Mouse (Mus musculus): ENCODE data around the gene Grb2.

The Grb2 gene

DNA sequence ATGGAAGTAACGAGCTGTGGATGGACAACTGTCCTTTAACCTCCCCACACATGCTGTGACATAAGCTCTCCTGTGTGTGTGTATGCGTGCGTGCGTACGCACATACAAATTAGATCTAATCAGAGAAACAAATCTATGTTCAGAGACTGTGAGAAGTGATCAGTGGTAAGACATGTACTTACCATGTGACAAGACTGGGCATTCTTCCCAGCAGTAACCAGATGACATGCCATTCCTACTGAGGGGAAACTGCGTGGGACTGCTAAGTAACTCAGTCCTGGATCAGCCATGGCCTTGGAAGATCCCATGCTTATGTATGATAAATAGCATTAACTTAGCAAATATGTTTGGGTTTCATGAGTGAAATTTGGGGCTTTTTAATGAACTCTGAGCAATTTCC, 23.5 kb downstream of the Grb2 start:
- DNase-seq, result no peak

DNA sequence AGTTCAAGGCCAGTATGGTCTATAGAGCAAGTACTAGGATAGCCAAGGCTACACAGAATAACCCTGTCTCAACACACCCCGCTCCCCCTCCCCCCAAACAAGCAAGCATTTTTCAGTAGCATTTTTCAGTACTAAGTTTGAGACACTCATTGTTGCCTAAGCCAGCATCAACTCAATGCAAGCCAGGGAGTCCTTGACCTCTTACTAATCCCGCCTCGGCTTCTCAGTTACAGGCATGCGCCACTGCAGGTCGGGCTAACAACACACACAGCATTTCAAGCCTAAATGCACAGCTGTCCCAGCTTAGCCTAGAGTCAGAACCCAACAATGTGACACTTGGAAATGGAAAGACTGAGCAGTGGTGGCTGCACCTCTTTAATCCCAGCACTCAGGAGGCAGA, 25.1 kb downstream of the Grb2 start:
- no peak for DNase-seq

DNA sequence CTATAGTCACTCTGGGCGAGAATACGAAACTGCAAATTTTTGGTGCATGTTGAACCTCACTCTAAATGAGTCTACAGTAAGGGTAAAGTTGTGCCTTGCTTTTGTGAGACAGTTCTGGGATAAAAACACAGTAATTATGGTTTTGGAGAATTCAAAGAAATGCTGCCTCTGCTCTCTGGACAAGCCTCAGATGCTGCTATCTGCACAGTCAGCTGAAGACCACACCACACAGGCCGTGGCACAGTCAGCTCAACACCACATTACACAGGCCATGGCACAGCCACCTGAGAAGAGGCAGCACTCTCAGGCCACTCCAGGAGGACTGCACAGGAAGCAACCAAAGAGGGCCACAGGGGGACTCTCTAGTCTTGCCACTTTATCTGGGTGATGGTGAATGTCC, 26.0 kb downstream of the Grb2 start:
- DNase-seq, result no peak

DNA sequence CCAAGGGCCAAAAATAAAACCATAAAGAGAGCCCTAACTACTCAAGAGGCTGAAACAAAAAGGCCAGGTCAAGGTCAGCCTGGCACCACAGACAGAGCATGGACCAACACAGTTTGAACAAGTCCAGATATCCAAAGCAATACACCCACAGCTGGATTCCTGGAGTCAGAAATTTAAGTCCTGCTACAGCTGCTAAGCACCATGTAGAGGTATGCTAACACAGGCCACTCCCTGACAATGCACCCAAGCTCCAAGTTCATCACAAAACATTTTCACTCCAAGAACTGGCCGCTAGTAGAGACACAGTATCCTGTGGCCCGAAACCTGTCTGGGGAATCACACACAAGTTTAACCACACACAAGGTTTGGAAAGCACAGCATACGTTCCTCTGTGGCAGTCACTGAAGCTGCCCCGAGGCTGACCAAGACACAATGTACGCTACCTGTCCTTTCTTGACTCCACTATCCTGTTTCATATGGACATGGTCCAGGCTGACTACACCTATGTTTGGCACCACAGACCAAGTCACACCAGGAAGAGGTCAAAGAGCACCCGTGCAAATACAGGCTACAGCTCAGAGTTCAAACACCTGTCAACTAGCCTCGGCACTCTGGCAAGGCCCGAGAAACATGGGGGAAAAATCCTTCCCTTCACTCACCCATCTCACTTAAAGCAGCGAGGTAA, 28.7 kb downstream of the Grb2 start:
- no peak for DNase-seq

DNA sequence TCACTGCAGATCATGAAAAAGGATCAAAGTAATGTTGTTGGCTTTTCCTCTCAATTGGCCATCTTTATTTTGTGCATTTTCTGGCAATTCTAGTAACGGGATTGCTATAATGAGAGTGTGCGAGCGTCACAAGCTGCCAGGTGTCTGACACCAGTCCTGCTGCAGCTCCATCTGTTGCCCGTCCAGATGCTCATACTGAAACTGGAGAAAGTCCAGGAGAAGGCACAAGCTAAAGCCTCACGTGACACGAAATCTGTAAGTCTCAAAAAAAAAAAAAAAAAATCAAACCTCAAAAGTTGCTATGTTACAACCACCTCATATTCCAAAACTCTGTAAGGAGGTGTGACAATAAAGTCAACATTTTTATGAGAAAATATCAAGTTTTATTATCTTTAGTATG, 29.5 kb downstream of the Grb2 start:
- DNase-seq, result no peak

DNA sequence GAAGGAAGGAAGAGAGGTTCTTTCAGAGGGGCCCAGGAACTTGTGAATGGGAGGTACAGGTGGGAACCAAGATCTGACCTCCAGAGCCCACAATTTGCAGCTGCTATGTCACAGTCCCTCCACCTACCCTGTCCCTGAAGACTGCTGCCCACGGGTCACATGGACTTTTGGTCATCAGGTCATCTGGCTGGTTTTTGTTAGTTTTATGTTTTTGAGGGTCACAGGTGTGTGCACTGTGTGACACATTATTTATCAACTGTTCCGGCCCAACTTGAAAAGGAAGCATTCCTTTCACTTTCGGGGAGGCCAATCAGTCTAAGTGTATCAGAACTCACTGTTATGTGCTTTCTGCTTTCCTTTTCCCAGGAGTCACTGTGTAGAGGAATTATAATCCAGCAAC, 30.9 kb downstream of the Grb2 start:
- no peak for DNase-seq

DNA sequence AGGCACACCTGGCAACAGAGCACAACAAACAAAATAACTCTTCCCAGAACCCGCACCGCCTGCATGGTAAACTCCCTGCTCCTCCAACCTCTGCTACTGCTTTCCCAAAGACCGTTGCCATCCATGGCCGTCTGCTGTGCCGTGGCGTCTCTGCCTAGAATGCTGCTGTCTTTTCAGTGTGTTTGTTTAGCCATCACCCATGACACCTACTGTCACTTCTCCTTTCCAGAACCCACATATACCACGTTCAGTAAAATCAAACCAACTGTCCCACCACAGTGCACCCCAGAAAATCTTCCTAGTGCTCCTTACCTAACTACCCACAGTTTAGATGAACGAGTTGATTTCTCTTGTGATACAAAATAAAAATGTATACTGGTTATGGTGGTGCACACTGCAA, 31.7 kb downstream of the Grb2 start:
- DNase-seq, result no peak

DNA sequence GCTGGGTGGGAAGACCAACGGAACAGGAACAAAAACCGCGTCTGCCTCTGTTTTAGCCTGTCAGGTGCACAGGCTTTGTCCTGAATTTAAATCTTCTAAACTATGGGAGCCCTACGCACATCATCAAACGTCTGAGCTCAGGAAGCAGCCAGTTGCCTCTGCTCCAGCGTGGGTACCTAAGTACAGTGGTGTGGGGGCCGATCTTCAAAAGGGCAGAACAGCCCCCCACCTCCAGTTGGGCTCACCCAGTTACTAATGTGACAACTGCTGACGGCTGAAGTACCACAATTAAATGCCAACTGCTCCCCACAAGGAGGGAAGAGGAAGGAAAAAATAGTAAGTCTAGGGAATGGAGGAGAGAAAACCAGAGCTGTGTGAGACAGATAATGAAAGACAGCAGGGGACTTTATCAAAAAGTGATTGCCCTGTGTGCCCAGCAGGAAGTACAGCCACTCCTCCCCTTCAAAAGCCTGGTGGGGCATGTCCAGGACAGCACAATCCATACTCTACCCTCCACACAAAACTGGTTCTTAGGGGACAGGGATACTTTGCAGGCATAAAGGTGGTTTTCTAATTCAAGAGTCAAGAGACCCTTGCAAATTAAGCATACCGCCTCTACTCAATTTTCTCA, 34.0 kb downstream of the Grb2 start:
- DNase-seq, result no peak

DNA sequence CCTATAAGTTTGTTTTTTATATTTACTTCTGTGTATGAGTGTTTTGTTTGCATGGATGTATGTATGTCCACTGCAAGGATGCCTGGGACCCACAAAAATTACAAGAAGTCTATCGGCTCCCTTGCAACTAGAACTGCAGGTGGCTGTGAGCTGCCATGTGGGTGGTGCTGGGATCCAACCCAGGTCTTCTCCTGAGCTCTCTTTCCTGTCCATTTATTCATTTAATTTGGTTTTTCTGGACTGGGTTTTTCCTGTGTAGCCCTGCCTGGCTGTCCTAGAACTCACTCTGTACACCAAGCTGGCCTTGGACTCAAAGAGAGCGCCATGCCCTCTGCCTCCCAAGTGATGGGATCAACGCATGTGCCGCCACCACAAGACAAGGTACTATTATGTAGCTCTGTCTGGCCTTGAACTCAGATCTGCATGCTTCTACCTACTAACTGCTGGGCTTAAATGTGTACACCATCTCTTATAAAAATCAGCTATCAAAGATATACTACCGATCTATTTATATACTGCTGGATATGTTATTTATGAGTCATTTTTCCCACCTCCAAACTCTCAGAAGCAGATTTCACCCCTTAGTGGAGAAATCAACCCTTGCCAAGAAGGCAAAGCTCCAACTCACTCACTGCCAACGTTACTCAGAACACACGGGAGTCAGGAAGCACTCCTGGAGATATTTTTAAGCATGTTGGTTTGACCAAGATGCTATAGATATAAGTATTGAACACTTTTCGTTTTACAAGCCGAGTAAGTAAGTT, 34.7 kb downstream of the Grb2 start:
- DNase-seq, result no peak

DNA sequence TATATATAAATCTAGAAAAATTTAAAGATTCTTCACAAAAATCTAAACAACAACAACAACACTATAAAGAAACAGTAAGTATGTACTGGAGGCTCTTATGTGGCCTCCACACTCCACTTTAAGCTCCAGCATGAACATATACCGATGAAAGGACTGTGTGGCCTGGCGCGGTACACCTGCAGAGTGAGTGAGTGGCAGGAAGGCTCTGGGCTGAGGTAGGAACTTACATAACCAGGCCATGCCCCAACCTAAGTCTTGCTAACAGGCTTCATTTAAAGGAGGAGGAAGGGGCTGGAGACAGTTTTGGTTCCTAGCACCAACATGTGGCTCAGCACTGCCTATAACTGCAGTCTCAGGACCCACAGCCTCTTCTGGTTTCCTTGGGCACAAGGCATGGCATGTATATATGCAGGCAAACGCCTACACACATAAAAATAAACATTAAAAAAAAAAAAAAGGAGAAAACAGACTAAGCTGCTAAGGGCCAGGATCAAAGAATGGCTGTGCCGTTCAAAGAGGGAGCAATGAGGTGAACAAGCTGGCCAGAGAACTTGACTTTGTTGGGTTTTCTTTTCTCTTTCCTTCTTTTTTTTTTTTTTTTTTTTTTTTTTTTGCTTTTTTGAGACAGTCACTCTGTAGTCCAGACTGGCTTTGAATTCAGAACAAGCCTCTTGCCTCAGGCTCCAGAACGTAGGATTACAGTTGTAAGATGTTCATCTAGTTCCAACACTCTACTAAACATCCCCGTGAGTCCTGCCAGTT, 36.0 kb downstream of the Grb2 start:
- DNase-seq, result no peak

DNA sequence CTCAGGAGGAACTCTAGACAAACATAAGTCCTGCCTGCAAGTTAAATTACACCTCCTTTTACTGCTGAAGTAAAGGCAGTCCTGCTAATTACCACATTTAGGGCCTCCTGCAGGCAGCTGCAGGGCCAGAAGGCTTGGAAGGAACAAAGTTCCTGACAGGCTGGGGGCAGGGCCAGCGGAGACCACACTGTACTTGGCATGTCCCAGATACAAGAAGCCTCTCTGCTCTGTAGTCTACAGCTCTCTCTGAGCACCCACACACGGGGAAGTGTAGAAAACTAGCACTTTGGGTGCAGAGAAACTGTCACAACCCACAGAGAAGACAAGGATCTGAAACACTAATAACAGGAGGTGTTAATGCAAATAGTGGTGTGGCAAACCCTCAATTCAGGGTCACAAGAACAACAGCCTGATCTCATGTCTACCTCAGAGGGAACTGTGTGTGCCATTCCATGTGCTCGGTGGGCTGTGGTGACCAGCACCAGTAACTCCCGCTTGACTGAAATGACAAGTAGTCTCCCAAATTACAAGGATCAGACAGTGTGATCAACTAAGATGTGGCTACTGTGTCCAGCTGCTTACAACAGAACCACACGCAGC, 37.8 kb downstream of the Grb2 start:
- peak in 1 of 2 experiments; percentile 36 for DNase-seq

DNA sequence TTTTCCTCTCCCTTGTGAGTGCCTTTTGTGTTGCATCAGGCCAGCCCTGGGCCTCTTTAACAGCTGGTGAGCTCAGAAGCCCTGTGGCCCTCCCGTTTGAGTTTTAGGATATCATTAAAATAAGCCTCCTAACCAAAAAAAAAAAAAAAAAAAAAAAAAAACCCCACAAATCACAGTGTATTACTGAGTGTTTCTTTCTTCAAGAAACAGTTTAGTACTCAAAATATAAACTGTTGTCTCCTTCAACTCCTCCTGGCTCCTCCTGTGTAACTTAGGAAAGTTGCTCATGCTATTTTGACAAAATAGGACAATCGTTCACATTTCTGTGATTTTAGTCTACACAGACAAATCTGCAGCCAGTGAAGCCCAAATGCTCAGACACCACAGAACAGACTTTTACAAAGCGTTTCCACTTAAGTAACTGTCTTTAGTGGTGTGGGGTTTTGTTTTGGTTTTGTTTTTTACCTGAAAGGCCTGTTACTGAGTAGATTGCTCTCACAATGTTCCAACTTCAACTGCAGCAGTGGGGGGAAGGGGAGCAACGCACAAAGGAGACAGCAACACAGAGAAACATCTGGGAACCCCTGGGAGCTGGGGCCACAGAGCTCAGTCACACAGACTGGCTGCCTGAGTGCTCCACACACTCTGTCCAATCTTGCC, 44.6 kb downstream of the Grb2 start:
- no peak for DNase-seq

DNA sequence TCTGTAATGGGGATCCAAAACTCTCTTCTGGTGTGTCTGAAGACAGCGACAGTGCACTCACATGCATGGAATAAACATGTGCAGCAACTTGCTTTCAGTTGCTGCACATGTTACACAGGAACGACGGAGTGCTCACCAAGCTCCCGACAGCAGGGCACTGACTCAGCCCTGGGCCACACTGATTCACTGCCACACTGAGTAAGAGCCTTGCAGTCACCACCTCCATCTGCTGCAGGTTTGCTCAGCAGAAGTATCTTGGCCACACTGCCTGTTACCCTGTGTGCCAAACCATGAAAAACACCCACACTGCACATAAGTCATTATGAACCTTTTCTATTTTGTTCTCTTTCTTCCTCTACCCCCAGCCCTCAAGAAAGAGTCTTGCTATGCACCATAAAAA, 48.0 kb downstream of the Grb2 start:
- DNase-seq, result no peak

DNA sequence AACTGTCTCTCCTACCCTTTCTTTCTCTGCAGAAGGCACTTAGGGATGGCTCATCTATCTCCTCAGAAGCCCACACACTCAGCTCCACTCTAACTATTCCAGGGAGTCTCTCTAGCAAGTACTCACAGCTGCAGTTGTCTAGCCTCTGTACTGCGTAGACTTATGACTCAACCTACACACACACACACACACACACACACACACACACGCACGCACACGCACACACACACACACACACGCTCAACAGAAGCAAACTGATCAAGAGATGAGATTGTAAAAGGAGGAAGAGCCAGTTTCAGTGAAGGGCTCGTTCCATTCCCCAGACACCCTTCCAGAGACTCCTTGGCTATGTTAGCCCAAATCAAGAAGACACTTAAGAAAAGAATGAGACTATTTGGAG, 49.9 kb downstream of the Grb2 start:
- DNase-seq, result no peak

DNA sequence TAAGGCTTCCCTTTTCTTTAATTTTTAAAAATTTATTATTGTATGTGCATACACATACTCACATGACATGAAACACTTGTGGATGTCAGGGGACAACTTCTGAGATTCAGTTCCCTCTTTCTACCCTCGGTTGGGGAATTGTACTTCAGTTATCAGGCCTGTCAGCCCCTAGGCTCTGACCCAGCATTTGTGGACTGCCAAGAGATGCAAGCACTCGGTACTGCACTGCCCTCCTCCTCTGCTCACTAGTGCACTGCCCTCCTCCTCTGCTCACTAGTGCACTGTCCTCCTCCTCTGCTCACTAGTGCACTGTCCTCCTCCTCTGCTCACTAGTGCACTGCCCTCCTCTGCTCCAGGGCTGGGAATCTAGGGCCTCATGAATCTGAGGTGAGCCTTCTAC, 54.3 kb downstream of the Grb2 start:
- no peak for DNase-seq

DNA sequence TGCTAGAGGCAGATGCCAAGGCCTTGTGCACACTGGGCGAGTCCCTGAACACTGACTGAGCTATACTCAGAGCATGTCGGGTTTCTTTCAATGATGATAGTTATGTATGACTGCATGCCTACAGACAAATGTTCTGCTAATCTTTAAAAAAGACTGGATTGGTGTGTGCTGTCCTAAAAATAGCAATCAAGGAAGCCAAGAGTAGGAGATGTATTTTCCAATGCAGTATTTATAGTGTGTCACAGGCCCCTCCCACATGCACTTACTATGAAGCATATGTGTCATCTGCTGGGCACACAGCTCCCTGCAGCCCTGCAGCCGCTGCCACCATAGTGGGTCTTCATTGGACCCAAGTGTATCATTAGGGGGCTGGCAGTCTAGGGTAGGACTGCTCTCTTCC, 55.2 kb downstream of the Grb2 start:
- DNase-seq, result no peak

DNA sequence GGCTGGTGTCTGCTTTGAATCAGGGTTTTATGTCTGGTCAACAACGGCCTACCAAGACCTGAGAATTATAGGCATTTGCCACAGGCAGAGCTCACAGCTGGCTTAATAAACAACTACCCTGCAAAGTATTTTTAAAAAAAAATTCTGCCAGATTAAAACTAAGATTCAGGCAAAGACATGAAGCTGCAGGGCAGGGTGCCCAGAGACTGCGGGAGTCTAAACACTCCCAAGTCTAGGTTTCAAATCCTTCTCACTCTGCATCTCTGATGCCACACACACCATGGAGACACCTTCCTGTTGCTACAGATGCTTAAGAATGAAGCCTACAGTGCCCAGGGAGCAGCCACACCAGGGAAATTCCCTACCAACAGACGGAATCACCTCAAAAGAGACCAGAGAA, 56.7 kb downstream of the Grb2 start:
- no peak for DNase-seq

DNA sequence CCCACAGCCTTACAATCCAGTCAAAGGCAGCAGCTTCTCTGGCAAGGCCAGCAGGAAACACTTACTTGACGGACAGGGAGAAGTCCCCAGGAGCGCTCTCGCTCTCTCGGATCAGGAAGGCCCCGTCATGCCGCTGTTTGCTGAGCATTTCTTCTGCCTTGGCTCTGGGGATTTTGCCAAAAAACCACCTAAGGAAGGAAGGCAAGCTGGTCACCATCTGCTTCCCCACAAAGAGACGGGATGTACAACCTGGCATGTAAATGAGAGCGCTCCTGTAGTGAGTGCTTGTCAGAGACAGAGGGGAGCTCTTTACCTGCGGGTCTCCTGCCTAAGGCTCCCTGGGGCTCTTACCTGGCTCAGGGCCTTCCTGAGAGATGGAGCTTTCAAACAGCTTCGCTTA, 58.7 kb downstream of the Grb2 start:
- no peak for DNase-seq

DNA sequence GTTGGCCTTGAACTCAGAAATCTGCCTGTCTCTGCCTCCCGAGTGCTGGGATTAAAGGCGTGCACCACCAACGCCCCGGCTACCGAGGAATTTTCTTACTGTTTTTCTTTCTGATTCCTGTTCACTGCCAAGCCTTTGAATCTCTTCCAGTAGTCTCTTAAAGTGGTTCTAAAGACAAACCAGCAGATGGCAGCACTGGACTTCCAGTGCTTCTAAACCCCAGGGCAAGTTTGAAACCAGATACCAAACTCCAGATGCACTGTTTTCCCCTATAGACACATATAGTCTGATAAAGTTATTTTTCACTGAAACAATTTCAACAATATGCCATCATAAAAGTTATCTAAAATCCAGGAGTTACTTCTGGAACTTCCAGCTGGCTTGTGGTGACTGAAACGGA, 60.9 kb downstream of the Grb2 start:
- DNase-seq, result peak in 1 of 2 experiments; percentile 68

DNA sequence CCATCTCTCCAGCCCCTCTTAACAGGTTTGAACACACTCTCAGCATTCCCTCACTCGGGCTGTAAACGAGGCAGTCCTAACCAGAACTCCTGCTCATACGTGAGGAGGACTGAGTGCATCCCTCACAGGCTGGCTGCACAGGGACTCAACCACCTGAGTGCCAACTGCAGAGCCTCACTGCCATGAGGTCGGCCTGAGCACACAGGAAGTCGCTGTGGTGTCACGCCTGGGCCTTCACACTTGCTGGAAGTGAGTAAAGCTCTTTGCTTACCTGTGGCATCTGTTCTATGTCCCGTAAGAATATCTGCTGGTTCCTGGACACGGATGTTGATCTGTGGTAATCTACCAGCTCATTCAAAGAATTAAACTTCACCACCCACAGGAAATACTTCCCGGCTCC, 62.0 kb downstream of the Grb2 start:
- DNase-seq, result no peak

DNA sequence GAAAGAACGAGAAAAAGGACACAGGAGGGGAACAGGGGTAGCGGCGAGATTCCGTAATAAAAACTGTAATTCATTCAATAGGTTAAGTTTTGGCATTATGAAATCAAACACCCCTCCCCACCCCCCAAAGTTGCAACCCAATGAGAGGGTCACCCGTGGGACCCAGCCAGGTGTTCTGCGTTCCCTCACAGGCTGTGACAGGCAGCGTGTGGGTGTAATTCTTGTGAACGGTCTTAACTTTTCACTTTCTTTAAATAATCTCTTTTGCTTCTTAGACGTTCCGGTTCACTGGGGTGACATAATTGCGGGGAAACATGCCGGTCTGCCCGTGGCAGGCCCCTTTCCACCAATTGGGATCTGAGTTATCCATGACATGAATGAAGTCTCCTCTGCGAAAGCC, 62.9 kb downstream of the Grb2 start:
- peak in 1 of 2 experiments; percentile 56 for DNase-seq

DNA sequence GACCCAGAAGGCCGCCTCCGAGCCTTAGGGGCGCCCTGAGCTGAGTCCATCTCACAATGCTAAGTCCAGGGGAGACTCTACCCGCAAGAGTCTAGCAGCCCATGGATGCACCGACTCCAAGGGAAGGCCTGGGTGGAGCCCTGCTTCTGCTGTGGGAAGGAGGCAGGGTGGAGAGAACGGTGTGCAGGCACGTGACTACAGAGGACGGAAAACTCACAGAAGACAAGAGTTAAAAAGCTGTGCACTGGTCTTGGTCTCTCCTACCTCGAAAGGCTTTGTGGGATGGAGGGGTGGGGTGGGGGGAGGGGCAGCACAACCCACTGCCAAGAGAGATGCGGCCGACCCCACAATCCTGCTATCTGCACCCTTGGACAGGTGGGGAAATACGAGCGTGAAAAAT, 64.1 kb downstream of the Grb2 start:
- DNase-seq, result no peak

DNA sequence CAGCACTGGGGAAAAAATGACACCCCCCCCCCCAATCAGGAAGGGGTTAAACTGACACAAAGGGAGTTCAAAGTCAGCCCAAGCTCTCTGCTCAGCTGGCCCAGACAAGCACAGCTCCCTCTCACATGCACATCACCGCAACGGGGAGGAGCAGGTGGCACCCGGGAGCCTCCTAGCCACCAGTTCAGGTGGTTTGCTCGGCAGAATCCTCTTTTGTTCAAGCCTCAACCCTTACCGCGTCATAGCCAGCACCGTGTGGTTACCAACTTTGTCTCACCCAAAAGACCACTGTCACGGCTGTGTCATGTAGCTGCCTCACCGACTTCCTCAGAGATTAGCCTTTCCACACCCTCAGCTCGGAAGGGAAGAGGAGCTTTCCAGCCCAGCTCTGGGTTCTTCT, 65.1 kb downstream of the Grb2 start:
- DNase-seq, result no peak
